Mouse (Mus musculus): ENCODE data around the gene Brd3os. TPM values are rescaled to one million over a fixed set of nuclear protein-coding genes. Genes with fewer than 3 reads are reported as not detected.

Gene Brd3os
- polyA plus RNA-seq, 1 experiment from 2014 or later, result 34.3 TPM

- Histone ChIP-seq H3K9me3 (replicated peaks; ENCODE audit: control insufficient read depth, low read length) (no peaks in the 10 kb centered on the region), H3K4me2 (ENCODE audit: low read length) (no peak overlapping the region), H3K36me3 (ENCODE audit: control insufficient read depth, insufficient read depth, low read length) (no peaks in the 10 kb centered on the region), H3K4me1 (ENCODE audit: control insufficient read depth, insufficient read depth, low read length) (peaks cover 12% of the 10 kb centered on the region), H3K4me3 (ENCODE audit: low read depth, low read length) (no peak overlapping the region), H3K9ac (ENCODE audit: low read length) (no peak overlapping the region), H3K27ac (ENCODE audit: low read depth, low read length) (no peak overlapping the region), H3K27me3 (replicated peaks; ENCODE audit: control insufficient read depth, insufficient read depth, low read length) (no peaks in the 10 kb centered on the region)
- ATAC-seq, result no peak
- DNase-seq (ENCODE audit: low spot score), result no peak
- WGBS, result 92% methylated on average over 5 of the region's 5 CpGs
Observed at GRCm38 (mm10) chr2:27406928-27407327, 35.2 kb upstream of the Brd3os start.

GRCm38 (mm10) chr2:27408194-27408593, 33.9 kb upstream of the Brd3os start:
- Histone ChIP-seq H3K36me3 (ENCODE audit: control insufficient read depth, insufficient read depth, low read length) (no peaks in the 10 kb centered on the region), H3K4me3 (ENCODE audit: low read depth, low read length) (no peak overlapping the region), H3K27ac (ENCODE audit: low read depth, low read length) (no peak overlapping the region), H3K9ac (ENCODE audit: low read length) (no peak overlapping the region), H3K27me3 (replicated peaks; ENCODE audit: control insufficient read depth, insufficient read depth, low read length) (no peaks in the 10 kb centered on the region), H3K4me1 (ENCODE audit: control insufficient read depth, insufficient read depth, low read length) (peaks cover 20% of the 10 kb centered on the region), H3K4me2 (ENCODE audit: low read length) (no peak overlapping the region), H3K9me3 (replicated peaks; ENCODE audit: control insufficient read depth, low read length) (no peaks in the 10 kb centered on the region)
- 80% methylated on average over 3 of the region's 3 CpGs for WGBS
- no peak for ATAC-seq
- no peak for DNase-seq (ENCODE audit: low spot score)

DNA sequence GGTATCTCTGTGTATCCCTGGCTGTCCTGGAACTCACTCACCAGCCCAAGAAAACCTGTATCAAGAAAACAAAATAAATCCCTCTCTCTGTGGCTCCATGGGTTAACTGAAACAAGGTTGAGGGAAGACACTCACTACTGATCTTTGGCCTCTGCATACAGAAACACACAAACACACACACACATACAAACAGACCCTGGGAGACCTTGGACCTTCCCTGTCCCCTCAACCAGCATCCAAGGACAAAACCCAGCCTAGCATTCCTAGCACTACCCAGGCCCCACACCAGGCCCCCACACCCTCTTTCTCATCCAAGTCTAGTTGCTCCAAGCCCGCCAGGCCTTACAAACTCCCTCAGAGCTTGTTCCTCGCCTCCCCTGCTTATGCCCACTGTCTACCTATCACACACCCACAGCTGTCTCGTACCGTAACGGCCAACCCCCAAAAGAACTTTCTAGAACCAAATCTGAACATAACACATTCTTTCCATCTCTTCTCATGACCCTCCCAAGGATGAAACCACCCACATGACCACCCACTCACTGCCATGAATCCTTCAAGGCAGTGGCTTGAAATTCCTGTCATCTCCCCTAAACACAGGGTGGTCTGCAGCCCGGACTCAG, 31.5 kb upstream of the Brd3os start:
- no peak overlapping the region for H3K4me2 ChIP-seq (ENCODE audit: low read length)
- no peak for ATAC-seq
- no peak for DNase-seq (ENCODE audit: low spot score)
- H3K27me3 ChIP-seq (replicated peaks; ENCODE audit: control insufficient read depth, insufficient read depth, low read length), result no peaks in the 10 kb centered on the region
- H3K27ac ChIP-seq (ENCODE audit: low read depth, low read length), result no peak overlapping the region
- 95% methylated on average over 6 of the region's 6 CpGs for WGBS
- H3K4me3 ChIP-seq (ENCODE audit: low read depth, low read length), result no peak overlapping the region
- H3K9ac ChIP-seq (ENCODE audit: low read length), result no peak overlapping the region
- H3K36me3 ChIP-seq (ENCODE audit: control insufficient read depth, insufficient read depth, low read length), result no peaks in the 10 kb centered on the region
- peaks cover 42% of the 10 kb centered on the region for H3K4me1 ChIP-seq (ENCODE audit: control insufficient read depth, insufficient read depth, low read length)
- no peaks in the 10 kb centered on the region for H3K9me3 ChIP-seq (replicated peaks; ENCODE audit: control insufficient read depth, low read length)

- WGBS, result 33% methylated on average over 8 of the region's 8 CpGs
- H3K9ac ChIP-seq (ENCODE audit: low read length), result no peak overlapping the region
- no peaks in the 10 kb centered on the region for H3K9me3 ChIP-seq (replicated peaks; ENCODE audit: control insufficient read depth, low read length)
- peak; percentile 61 for DNase-seq (ENCODE audit: low spot score)
- H3K27ac ChIP-seq (ENCODE audit: low read depth, low read length), result peak overlapping the region; percentile 80; the same call in 1 of the 2 replicates
- H3K4me3 ChIP-seq (ENCODE audit: low read depth, low read length), result no peak overlapping the region
- peaks cover 43% of the 10 kb centered on the region for H3K4me1 ChIP-seq (ENCODE audit: control insufficient read depth, insufficient read depth, low read length)
- ATAC-seq, result peak; percentile 31
- H3K4me2 ChIP-seq (ENCODE audit: low read length), result no peak overlapping the region; the same call in 1 of the 2 replicates
- no peaks in the 10 kb centered on the region for H3K36me3 ChIP-seq (ENCODE audit: control insufficient read depth, insufficient read depth, low read length)
- H3K27me3 ChIP-seq (replicated peaks; ENCODE audit: control insufficient read depth, insufficient read depth, low read length), result no peaks in the 10 kb centered on the region
Observed at GRCm38 (mm10) chr2:27411688-27412174, 30.4 kb upstream of the Brd3os start.

- Histone ChIP-seq H3K4me3 (ENCODE audit: low read depth, low read length) (no peak overlapping the region), H3K4me1 (ENCODE audit: control insufficient read depth, insufficient read depth, low read length) (peaks cover 43% of the 10 kb centered on the region), H3K27me3 (replicated peaks; ENCODE audit: control insufficient read depth, insufficient read depth, low read length) (no peaks in the 10 kb centered on the region), H3K36me3 (ENCODE audit: control insufficient read depth, insufficient read depth, low read length) (no peaks in the 10 kb centered on the region), H3K4me2 (ENCODE audit: low read length) (no peak overlapping the region; the same call in 1 of the 2 replicates), H3K27ac (ENCODE audit: low read depth, low read length) (peak overlapping the region; percentile 80), H3K9me3 (replicated peaks; ENCODE audit: control insufficient read depth, low read length) (no peaks in the 10 kb centered on the region), H3K9ac (ENCODE audit: low read length) (peak overlapping the region; percentile 29; the same call in 1 of the 2 replicates)
- 10% methylated on average over 7 of the region's 7 CpGs for WGBS
- ATAC-seq (0 out of 2 replicates have a peak, but pooled peaks have one; percentile 4), DNase-seq (ENCODE audit: low spot score) (no peak)
Observed at GRCm38 (mm10) chr2:27412245-27412800, 29.8 kb upstream of the Brd3os start.

DNA sequence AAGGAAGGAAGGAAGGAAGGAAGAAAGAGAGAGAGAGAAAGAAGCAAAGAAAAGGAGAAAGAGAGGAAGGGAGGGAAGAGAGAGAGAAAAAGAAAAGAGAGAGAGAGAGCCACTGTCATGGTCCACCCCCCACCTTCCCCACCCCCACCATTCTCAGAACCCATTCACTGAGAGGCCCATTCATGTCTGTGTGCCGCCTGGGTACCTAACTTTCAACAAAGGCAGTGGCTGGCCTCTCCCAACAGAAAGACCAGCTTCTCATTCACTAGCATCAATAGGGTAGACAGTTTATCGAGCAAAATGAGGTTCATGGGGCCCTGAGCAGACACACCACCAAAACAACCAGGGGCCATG, 28.6 kb upstream of the Brd3os start:
- H3K9me3 ChIP-seq (replicated peaks; ENCODE audit: control insufficient read depth, low read length), result no peaks in the 10 kb centered on the region
- peak overlapping the region; percentile 21; the same call in 1 of the 2 replicates for H3K4me2 ChIP-seq (ENCODE audit: low read length)
- H3K36me3 ChIP-seq (ENCODE audit: control insufficient read depth, insufficient read depth, low read length), result no peaks in the 10 kb centered on the region
- H3K4me1 ChIP-seq (ENCODE audit: control insufficient read depth, insufficient read depth, low read length), result peaks cover 48% of the 10 kb centered on the region
- WGBS, result 0% methylated on average over 2 of the region's 2 CpGs
- no peak overlapping the region for H3K4me3 ChIP-seq (ENCODE audit: low read depth, low read length)
- peak overlapping the region; percentile 70 for H3K27ac ChIP-seq (ENCODE audit: low read depth, low read length)
- no peak overlapping the region; the same call in 1 of the 2 replicates for H3K9ac ChIP-seq (ENCODE audit: low read length)
- no peaks in the 10 kb centered on the region for H3K27me3 ChIP-seq (replicated peaks; ENCODE audit: control insufficient read depth, insufficient read depth, low read length)
- DNase-seq (ENCODE audit: low spot score) (no peak), ATAC-seq (peak; percentile 7; the same call in 1 of the 2 replicates)

- no peaks in the 10 kb centered on the region for H3K27me3 ChIP-seq (replicated peaks; ENCODE audit: control insufficient read depth, insufficient read depth, low read length)
- peaks cover 50% of the 10 kb centered on the region for H3K4me1 ChIP-seq (ENCODE audit: control insufficient read depth, insufficient read depth, low read length)
- H3K9ac ChIP-seq (ENCODE audit: low read length), result peak overlapping the region; percentile 43
- peak overlapping the region; percentile 21 for H3K4me2 ChIP-seq (ENCODE audit: low read length)
- no peaks in the 10 kb centered on the region for H3K9me3 ChIP-seq (replicated peaks; ENCODE audit: control insufficient read depth, low read length)
- H3K27ac ChIP-seq (ENCODE audit: low read depth, low read length), result peak overlapping the region; percentile 70
- DNase-seq (ENCODE audit: low spot score), result peak; percentile 71
- no peak overlapping the region for H3K4me3 ChIP-seq (ENCODE audit: low read depth, low read length)
- peak; percentile 83 for ATAC-seq
- no peaks in the 10 kb centered on the region for H3K36me3 ChIP-seq (ENCODE audit: control insufficient read depth, insufficient read depth, low read length)
- WGBS, result 5% methylated on average over 16 of the region's 16 CpGs
Observed at GRCm38 (mm10) chr2:27413936-27414657, 28.0 kb upstream of the Brd3os start.

DNA sequence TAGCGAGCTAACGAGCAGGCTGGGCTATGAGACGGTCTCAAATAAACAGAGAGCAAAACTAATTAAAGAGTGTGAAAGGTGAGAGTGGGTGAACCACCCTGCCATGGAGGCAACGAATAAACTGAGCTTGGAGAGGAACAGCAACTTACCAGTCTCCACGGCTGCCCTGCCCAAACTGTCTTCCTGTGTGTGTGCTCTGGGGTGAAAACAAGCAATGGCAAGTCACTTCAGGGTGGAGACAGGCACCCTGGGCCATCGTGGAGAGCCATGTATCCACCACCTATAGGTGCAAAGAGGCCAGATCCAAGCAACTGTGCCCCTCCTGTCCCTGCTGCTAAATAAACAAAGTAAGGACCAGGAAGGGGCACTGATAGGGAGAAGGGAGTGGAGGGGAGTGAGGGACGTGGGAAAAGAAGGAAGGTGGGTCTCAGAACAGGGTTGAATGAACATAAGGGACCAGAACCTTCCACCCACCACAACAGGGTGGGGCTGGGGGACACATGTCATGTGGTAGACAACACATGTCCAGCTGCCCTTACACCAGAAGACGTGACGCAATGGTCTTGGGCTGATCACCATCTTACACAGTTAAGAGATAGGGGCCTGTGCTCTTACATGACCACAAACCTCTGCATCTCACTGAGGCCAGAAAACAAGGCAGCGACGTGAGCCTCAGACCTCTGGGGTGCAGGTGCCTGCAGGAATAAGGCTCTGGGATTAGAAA, 26.9 kb upstream of the Brd3os start:
- H3K27me3 ChIP-seq (replicated peaks; ENCODE audit: control insufficient read depth, insufficient read depth, low read length), result no peaks in the 10 kb centered on the region
- H3K36me3 ChIP-seq (ENCODE audit: control insufficient read depth, insufficient read depth, low read length), result no peaks in the 10 kb centered on the region
- H3K4me3 ChIP-seq (ENCODE audit: low read depth, low read length), result no peak overlapping the region
- H3K27ac ChIP-seq (ENCODE audit: low read depth, low read length), result no peak overlapping the region
- no peak overlapping the region for H3K9ac ChIP-seq (ENCODE audit: low read length)
- ATAC-seq (no peak), DNase-seq (ENCODE audit: low spot score) (no peak)
- H3K9me3 ChIP-seq (replicated peaks; ENCODE audit: control insufficient read depth, low read length), result no peaks in the 10 kb centered on the region
- WGBS, result 58% methylated on average over 11 of the region's 11 CpGs
- H3K4me1 ChIP-seq (ENCODE audit: control insufficient read depth, insufficient read depth, low read length), result peaks cover 48% of the 10 kb centered on the region
- no peak overlapping the region for H3K4me2 ChIP-seq (ENCODE audit: low read length)
